Mouse (Mus musculus) spleen, adult 18-20 months (tissue): ENCODE measurements at regions not wholly inside any gene's neighbourhood (a gene's known extent, or its start where the extent isn't known, plus 50 kb on each side); places are given as distances from the start of the nearest gene placed in this dataset.

Source experiments
- DNase-seq, 2 experiments: peaks; one replicate each; pipeline ENCODE4 v3.0.0; 2022; ENCODE audit warnings: mixed read lengths in 2 of 2

DNA sequence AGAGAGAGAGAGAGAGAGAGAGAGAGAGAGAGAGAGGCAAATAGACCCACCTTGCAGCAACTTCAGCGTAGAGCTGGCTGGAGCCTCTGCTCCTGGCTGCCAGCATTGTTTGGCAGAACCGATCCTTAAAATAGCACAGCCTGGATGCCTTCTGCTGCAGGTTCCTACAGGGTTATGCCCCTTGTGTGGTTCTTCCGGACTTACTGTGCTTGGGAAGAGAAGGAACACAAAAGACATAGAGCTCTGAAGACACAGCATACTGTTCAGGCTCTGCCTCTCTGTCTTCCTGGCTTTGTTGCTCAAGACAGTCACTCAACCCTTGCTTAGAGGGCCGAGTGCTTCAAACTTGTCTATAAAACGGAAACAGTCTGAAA lies 86.2 kb upstream of the Slc25a26 start:
- no peak for DNase-seq

DNA sequence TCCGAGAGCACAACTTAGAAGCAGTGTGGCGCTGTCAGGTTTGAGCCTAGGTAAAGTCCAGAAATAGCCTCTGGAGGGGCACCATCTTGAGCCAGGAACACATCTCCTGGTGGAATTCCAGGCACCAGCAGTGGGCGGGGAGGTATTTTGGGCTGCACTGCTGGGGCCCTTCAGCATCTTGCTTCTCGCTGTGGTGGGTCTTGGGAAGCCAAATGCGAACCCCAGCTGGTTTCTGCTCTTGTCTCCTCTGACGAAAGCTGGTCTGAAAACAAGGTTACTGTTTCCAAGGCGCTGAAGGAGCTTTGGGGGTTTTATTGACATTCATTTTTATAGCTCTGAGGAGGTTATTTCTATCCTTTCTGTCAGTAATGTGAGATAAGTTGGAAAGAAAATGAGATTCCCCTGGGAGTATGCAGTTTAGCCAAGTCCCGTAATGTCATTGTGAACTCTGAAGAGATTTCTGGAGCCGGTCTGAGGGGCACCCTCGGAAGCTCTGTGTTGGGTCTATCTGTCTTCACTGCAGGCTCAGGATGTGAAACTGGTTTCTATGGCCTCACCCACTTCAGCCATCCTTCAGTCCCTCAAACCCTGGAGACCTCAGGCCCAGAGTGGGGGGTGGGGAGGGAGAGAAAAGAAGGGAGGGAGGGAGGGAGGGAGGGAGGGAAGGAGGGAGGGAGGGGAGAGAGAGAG lies 86.7 kb upstream of the Slc25a26 start:
- no peak for DNase-seq

DNA sequence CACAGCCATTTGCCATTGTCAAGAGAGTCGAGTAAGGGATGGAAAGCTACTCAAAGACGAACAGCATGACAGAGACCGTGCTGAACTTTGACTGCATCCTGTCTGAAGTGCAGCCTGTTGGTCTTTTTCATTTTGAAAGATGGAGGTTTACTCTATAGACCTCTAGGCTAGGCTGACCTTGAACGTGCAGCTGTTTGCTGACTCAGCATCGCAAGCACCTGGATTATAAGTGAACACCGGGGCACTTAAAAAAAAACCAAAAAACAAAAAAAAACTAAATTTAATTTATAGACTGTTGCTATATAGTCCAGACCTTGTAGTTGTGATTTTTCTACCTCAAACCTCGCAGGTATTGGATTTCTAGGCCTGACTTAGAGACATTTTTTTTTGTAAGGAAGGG lies 87.8 kb upstream of the Slc25a26 start:
- DNase-seq = no peak

DNA sequence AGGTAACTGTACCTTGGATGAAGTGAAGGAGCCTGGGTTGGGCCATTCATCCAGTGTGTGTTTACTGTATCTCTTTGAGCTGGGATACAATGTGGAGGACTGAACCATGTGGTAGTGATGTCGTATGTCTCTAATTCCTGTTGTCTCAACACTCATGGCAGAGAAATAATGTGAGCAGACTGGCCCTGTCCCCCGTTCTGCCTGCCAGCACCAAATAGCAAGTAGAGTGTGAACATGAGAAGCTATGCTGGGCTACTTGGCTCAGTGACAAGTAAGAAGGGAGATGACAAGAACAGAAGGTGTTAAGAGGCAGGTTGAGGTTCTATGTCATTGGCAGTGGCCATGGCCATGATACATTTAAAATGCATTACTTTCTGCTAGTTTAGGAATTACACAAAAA lies 89.7 kb upstream of the Slc25a26 start:
- no peak for DNase-seq

DNA sequence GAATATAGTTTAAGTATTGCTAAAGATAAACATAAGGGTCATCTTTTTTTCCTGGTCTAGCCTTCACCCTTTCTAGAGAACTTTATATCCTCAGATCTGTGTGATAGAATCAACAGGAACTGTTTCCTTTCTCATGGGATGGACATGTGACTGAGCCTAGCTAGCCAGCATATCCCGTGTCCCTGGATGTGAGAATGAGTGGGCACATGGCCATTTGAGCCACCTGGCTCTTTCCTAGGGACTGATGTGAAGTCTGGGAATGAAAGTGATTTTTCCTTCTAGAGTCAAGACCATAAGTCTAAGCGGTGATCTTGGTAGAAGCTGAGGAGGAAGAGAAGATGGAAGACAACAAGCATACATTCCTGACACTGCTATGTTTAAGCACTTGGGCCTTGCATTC lies 91.1 kb upstream of the Slc25a26 start:
- DNase-seq = no peak

DNA sequence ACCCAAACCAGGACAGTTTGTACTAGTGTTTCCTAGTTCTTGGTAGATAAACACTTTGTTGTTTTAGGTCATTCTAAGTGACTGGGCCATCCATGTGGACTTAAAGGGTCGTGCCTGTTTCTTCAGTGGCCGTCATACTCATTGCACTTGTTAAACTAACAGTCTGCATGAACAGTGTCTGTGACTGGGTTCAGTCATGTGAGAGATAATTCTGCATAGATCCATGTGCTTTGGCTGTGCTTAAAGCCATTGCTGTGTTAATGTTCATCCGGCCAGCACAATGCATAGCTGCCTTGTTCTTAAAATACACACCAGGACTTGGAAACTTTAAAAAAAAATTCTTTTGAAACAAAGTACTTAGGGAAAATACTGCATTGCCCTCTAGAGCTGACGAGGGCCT lies 92.4 kb upstream of the Slc25a26 start:
- DNase-seq = no peak

DNA sequence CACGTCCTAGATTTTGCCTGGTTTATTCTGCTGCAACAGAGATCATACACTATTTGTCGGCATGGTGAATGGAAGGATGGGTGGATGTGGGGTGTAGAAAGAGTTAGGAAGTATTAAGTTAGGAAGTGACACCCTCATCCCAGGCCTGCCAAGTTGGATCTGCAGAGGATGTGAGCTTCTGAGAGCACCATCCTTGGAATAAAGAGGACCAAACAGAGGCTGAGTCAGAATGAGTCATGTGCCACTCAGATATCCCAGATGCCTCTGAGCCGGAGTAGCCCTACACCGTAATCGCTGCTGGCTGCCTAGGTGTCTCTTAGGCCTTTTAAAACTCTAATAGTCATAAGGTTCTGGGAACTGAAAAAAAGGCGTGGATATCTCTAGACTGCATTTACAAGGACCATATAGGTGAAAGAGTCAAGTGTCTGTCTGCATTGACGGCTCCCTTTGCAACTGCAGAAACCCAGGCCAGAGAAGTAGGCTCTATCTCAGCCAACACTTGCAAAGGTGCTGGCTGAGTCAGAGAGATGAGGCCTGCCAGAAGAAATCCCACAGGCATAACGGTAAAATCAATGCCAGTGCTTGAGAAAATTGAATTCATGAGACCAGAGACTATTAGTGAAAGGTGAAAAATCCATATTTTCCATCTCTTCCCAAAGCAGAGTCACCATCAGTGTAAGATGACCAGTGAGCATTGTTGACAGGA lies 94.6 kb upstream of the Slc25a26 start:
- DNase-seq = no peak

DNA sequence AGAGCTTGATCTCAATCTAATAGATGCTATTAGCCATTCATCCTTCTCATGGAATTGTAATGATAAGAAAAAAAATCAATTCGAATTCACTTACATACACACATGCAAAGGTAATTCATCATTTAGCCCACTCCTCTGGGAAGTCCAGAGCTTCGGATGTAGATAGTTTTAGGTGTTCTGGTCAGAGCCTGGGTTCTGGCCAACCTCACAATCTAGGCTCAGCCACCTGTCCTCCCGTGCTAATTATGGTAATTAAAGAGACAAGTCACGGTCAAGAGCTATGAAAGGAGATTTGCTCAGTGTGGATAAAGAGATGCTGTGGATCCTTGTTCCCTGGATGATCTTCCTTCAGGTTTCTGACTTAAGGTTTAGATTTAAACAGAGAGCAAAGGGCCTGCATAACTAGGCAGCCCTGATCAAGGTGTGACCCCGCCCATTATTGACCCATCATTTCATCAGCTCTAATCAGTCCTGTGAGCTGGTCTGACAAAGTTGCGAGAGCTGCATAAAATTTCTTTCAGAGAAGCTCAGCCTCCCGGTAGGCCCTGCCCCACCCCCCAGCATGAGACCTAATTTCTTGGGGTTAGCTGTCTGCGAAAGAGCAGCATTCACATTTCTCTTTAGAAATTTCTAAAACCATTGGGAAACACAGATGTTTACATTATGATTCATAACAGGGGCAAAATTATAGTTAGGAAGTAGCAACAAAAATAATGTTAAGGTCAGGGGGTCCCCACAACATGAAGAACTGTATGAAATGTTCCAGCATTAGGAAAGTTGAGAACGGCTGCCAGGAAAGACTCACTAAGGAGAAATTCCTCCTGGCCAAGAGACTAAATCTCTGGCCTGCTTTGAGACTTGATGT lies 98.3 kb upstream of the Slc25a26 start:
- no peak for DNase-seq

DNA sequence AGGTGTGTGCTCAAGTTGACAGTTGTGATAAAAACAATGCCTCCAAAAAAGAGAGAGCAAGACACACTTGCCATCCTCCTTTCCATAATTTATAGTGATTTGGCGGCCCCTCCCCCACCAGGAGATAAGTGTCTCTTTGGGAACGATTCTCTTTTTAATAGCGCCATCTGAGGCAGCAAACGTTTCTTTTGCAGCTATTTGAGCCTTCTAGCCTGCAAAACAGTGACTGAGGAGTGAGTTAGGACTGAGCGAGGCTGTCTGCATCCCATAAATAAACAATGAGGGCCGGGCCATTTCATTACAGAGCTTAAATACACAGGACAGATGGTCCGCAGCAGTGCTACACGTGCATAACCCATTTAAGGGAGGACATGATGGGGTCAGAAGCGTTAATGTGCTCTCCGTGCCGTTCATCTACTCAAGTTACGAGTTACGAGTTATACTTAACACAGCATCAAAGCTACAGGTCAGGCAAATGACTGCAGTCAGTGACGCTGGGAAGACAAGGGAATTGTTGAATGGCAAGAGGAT lies 99.0 kb upstream of the Slc25a26 start:
- no peak for DNase-seq

DNA sequence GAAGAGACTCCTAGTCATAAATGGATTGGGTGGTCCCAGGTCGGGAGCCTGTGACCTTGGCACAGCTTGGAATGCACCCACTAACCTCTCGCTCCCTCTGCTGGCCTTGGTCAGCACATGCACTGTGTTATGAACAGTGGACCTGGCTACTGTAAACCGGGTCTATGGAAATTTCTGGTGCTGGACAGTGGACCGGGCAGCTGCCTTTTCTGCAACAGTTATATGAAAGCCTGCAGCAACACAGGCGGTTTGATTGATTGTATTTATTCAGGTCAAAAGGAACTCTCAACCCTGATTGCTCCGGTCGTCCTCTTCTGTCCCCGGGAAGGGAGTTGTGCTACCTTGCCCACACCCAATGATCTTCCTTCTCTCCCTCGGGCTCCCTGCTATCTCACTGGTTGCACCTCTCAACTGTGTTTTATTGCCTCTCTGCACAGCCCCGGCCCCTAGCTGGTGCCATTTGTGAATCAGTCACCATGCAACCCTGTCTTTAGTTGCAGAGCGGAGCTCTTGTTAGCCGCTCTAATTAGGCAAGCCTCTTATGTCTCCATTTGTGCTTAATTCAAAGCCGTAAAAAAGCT lies 99.6 kb upstream of the Slc25a26 start:
- DNase-seq = peak in 1 of 2 experiments; percentile 2

DNA sequence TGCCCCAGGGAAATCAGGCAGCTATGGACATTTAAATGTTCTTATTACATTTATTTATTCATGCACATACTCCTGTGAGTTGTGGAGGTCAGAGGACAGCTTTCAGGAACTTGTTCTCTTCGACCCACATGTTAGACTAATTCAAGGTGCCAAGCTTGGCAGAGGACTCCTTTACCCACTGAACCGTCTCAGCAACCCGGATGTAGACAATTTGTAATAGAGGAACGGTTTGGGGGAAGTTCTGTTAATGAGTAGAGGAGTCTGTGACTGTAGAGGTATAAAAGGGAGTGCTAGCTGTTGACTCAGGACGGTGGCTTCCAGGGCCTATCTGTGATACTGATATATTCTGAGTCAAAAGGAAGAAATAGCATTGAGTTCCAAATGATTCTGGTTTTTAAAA lies 107.4 kb upstream of the Magi1 start:
- no peak for DNase-seq

DNA sequence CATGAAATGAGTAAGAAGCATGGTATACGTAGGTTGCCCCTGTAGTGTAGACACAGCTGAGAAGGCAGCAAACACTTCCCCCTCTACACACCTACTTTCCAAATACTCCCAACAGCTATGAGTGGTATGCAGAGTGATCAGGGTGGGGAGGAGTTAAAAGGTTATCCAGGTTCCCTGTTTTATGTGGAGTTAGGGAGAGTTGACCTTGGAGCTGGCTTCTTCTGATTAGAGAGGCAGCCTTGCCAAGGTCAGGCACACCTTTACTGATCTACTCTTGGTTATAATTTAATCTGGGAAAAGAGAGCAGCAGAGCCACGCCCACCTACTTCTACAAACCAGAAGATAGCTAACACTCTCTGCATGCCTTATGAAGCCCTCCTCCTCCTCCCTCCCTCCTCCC lies 106.7 kb upstream of the Magi1 start:
- DNase-seq = no peak

DNA sequence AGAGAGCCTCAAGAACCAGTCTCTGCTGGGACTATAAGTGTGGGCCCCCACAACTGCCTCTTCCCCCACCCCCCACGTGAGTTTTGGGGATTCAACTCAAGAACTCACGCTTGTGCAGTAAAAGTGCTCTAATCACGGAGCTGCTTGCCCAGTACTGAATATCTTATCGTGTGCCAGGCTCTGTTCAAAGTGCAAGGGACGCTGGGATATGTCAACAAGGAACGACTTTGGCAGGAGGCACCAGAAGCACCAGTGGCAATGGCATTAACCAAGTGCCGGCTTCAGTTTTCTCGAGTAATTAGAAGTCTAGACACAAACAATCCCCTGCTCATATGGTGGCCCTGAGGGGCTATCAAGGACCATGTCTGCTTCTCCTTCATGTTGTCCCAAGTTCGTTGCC lies 106.0 kb upstream of the Magi1 start:
- no peak for DNase-seq

DNA sequence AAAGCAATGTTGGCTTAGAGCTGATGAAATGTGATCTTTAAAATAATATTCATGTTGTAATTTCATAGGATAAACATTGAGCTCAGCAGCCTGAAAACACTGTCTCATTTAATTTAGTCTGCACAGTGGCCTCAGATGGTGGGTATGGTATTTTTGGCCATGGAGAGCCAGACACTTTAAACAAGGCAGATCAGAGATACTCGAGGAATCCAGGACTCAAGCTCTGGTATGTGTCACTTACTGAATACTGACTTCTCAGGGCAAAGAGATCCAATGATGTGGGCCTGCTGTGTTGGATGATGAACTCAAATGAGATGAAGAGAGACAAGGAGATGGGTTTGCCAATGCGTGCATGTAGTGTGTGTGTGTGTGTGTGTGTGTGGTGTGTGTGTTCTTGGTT lies 103.9 kb upstream of the Magi1 start:
- no peak for DNase-seq

DNA sequence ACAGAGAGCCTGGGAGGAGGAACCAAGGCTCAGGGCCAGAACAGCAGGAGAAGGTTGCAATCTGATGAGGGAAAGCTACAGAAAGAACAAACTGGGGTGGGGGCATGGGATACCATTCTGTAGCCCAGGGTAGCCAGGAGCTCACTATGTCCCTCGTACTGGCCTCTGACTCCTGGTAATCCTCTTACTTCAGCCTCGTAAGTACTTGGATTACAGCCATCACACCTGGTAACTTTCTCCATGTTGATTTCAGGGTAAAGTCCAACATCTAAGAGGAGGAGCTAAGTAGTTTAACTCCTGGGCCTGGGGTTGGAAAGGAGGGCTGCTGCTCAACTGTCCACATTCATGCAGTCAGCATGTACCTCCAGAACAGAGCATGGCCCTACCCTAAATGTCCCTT lies 101.8 kb upstream of the Magi1 start:
- no peak for DNase-seq

DNA sequence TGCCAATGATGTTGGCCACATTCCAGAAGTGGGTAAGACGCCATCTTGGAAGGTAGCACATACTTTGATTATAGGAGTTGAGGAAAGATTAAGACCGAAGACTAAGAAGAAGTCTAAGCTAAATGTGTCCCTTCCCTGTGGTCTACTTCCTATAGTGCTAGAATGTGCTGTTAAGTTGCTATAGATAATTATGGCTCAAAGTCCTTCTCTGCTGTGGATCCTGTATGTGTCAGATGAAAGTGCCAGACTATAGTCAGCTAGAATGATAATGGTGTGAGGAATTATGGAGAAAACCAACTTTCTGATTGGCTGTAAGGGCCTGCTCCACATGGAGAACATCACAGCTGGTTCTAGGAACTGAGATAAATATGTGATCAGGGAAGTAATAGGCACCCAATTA lies 86.3 kb upstream of the Magi1 start:
- DNase-seq = no peak

DNA sequence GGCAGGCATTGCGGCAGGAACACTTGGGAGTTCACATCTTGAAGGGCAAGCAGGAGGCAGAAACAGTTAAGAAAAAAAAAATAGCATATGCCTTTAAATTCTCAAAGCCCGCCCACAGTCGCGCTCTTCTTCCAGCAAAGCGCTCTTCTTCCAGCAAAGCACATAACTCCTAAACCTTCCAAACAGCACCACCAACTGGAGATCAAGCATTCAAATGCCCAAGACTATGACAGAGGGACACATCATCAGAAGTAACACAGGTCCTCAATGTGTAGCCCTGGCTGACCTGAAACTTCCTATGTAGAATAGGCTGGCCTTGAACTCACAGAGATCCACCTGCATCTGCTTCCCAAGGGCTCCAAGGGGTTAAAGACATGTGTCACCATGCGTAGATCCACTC lies 80.2 kb upstream of the Magi1 start:
- DNase-seq = no peak

DNA sequence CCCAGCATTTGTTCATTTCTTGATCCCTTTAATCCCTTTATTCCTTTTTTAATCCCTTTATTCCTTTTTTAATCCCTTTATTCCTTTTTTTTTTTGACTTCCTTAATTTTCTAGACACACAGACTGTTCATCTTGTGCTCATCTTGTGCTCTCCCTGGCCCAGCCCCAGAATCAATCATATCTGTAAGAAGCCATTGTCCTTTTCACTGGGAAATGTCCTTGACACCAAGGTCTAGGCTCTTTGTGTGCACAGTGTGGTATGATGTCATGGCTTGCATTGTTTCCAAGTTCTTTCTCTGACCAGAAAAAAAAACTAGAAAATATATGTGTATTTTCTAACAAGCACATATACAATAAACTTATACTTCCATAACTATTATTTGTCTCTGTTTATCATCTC lies 78.9 kb upstream of the Magi1 start:
- no peak for DNase-seq

DNA sequence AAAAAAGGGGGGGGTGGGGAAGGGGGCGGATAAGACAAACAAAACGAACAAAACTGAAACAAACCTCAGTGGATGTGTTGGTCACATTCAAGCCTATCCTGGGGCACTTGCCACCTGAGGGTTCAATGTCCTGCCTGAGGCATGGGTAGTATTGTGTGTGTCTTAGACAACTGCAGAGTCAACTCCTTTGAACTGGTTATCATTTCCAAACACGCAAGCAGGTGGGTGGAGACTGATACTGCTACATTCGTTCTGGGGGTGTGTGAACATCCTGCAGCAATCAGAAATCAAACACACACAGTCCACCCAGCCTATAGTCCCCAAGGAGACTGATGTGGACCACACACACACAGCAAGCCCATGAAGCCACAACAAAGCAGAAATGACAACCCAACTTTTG lies 73.9 kb upstream of the Magi1 start:
- no peak for DNase-seq

DNA sequence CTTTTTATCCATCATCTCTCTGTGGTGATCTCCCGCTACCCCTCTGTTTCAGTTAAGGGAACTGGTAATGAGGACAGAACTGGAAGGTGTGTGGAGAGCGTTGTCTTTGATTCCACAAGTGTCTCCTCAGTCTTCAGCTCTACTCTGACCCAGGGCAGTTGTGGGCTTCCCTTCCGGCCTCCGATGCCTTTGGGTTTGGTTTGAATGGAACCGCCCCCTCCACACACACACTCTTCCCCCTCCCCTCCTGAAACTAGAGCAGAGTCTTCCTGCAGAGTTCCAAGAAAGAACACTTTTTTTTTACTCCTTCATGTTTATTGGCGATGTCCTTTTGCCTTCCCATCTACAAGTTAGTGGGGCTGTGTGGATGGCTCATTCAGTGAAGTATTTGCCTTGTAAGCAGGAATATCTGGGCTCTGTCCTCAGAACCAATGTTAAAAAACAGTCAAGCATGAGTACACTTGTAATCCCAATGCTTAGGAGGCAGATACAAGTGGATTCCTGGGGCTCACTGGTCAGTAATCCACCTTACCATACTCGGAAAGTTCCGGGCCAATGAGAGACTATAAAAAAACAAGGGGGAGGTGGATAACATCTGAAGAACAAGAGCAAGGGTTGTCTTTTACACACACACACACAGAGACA lies 70.9 kb upstream of the Magi1 start:
- DNase-seq = no peak

DNA sequence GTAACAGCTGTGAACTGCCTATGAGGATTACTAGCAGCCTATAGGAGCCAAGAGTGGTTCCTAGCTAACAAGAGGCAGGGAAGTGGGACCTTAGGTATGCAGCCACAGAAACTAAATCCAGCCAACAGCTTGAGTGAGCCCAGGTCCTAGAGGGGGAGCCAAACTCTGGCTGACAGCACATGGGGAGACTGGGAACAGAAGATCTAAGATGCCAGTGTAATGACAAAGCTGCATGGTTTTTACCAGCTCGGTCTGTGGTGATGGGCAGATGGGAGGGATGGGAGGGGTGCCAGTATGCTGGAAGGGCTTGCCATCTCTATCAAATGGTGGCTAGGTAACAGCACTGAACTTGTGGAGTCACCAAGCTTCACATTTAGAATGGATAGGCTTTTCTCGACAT lies 60.6 kb upstream of the Magi1 start:
- DNase-seq = no peak

DNA sequence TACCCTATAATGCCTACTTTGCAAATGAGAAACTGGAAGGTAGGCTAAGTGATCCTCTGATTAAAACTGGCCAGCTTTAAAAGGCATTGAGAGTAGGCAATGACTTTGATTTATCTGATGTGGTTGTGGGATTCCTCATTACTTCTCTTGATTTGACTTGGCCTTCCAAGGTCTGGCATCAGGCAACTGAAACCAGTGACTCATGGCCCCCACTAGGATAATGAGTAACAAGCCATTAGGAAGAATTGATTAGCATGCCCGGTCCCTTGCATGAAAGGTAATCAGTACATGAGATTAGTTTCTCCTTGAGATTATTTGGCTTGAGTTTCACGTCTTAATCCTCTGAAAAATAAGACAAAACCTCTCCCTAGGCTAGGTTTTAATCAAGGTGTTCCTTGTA lies 56.8 kb upstream of the Magi1 start:
- no peak for DNase-seq

DNA sequence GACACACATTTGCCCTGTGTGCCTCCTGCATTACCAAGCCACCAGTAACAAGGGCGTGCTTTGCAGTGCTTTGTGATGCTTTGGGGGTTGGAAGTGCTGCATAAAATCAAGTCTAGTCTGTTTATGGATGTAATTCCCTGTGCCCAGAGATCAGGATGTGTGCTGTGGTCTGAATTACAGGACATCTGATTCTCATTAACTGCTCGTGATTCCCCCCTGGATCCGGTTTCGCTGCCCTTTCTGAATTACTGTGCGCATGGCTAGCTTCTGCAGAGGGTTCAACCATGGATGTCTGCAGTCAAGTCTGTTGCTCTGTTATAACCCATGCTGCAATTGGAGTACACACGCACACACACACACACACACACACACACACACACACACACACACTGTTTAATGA lies 52.5 kb upstream of the Magi1 start:
- DNase-seq = no peak
